Comparison of ENCODE assay signal across 14 mouse cellular contexts in genomic region chr3:53631126-53631525, GRCm38 (mm10). TPM values are rescaled to one million over a fixed set of nuclear protein-coding genes. Genes with fewer than 3 reads are reported as not detected.
DNase-seq lines count a peak whose midpoint lies in the region; ATAC-seq and TF ChIP-seq lines count a peak whose summit lies in the region.
"Had no signal": no experiment of that assay in that cellular context is flagged by ENCODE, and none has a peak within 500 bp of the region (broad histone marks: within the 10 kb centered on the region; RNA-seq: fewer than 3 reads in every experiment).

No protein-coding gene starts in this region.

- TF ChIP-seq POLR2A in limb, embryonic 14.5 days (IDR thresholded peaks at IDR 0.05; ENCODE audit: borderline replicate concordance, extremely low read depth, insufficient read depth, insufficient read length): no peak

- 50% methylated on average over 14 of the region's 14 CpGs for WGBS in kidney, embryonic 14.5 days
- 49% methylated on average over 14 of the region's 14 CpGs for WGBS in heart, embryonic 12.5 days
- WGBS in limb, embryonic 14.5 days: 77% methylated on average over 14 of the region's 14 CpGs
- WGBS in midbrain, embryonic 15.5 days: 33% methylated on average over 14 of the region's 14 CpGs

- H3K9me3 ChIP-seq in kidney, embryonic 14.5 days (ENCODE audit: control insufficient read depth, low read length): no peaks in the 10 kb centered on the region
- H3K9me3 ChIP-seq in heart, embryonic 12.5 days (replicated peaks): no peaks in the 10 kb centered on the region
- no peaks in the 10 kb centered on the region for H3K9me3 ChIP-seq in limb, embryonic 14.5 days (ENCODE audit: control insufficient read depth, low read length)
- H3K9me3 ChIP-seq in midbrain, embryonic 15.5 days: no peaks in the 10 kb centered on the region
- H3K9me3 ChIP-seq: intestine, embryonic 15.5 days; neural tube, embryonic 13.5 days had no signal

- no peak overlapping the region for H3K4me3 ChIP-seq in kidney, embryonic 14.5 days (ENCODE audit: low read length)
- no peak overlapping the region for H3K4me3 ChIP-seq in heart, embryonic 12.5 days
- no peak overlapping the region for H3K4me3 ChIP-seq in limb, embryonic 14.5 days (replicated peaks; ENCODE audit: low read length)
- no peak overlapping the region for H3K4me3 ChIP-seq in midbrain, embryonic 15.5 days
- H3K4me3 ChIP-seq: erythroblast, embryonic 14.5 days; intestine, embryonic 15.5 days; neural tube, embryonic 13.5 days had no signal

- no peak overlapping the region for H3K4me2 ChIP-seq in kidney, embryonic 14.5 days (replicated peaks; ENCODE audit: low read depth, low read length)
- peak overlapping the region; percentile 38 for H3K4me2 ChIP-seq in heart, embryonic 12.5 days
- no peak overlapping the region for H3K4me2 ChIP-seq in limb, embryonic 14.5 days (replicated peaks; ENCODE audit: low read depth, low read length, severe bottlenecking)
- peak overlapping the region; percentile 33 for H3K4me2 ChIP-seq in midbrain, embryonic 15.5 days
- H3K4me2 ChIP-seq: intestine, embryonic 15.5 days; neural tube, embryonic 13.5 days had no signal

- no peak overlapping the region for H3K9ac ChIP-seq in kidney, embryonic 14.5 days (ENCODE audit: low read depth, low read length)
- H3K9ac ChIP-seq in heart, embryonic 12.5 days: no peak overlapping the region
- H3K9ac ChIP-seq in limb, embryonic 14.5 days (ENCODE audit: low read depth, low read length, severe bottlenecking): no peak overlapping the region
- no peak overlapping the region for H3K9ac ChIP-seq in midbrain, embryonic 15.5 days
- H3K9ac ChIP-seq: intestine, embryonic 15.5 days; neural tube, embryonic 13.5 days had no signal

- no peak for DNase-seq in kidney, postnatal 14 days
- DNase-seq in limb, embryonic 14.5 days (ENCODE audit: low spot score): peak; percentile 6
- no peak for DNase-seq in urinary bladder, postnatal 10 days (ENCODE audit: low spot score)
- no peak for DNase-seq in layer of hippocampus, postnatal 36 days
- DNase-seq: cerebellum, postnatal 10 days; right cerebral cortex, postnatal 25 days had no signal

- H3K27me3 ChIP-seq in kidney, embryonic 14.5 days (ENCODE audit: control insufficient read depth, insufficient read depth, low read length): no peaks in the 10 kb centered on the region
- no peaks in the 10 kb centered on the region for H3K27me3 ChIP-seq in heart, embryonic 12.5 days (replicated peaks)
- no peaks in the 10 kb centered on the region for H3K27me3 ChIP-seq in limb, embryonic 14.5 days (ENCODE audit: control insufficient read depth, insufficient read depth, low read length)
- no peaks in the 10 kb centered on the region for H3K27me3 ChIP-seq in midbrain, embryonic 15.5 days (replicated peaks)
- H3K27me3 ChIP-seq: intestine, embryonic 15.5 days; neural tube, embryonic 13.5 days had no signal

- 0 out of 2 replicates have a peak, but pooled peaks have one; percentile 62 for ATAC-seq in kidney, embryonic 14.5 days (ENCODE audit: low FRiP score, low TSS enrichment)
- peak; percentile 55; the same call in 1 of the 2 replicates for ATAC-seq in heart, embryonic 12.5 days (ENCODE audit: insufficient number of reproducible peaks, low FRiP score)
- peak; percentile 74; the same call in 1 of the 2 replicates for ATAC-seq in limb, embryonic 14.5 days (ENCODE audit: low FRiP score, low read depth)
- no peak for ATAC-seq in midbrain, embryonic 15.5 days (replicated peaks)
- ATAC-seq in megakaryocyte progenitor cell, adult 5-6 weeks (replicated peaks; ENCODE audit: poor library complexity): no peak
- ATAC-seq: intestine, embryonic 15.5 days had no signal

- no peaks in the 10 kb centered on the region for H3K36me3 ChIP-seq in kidney, embryonic 14.5 days (ENCODE audit: control insufficient read depth, insufficient read depth, low read length)
- no peaks in the 10 kb centered on the region for H3K36me3 ChIP-seq in heart, embryonic 12.5 days
- no peaks in the 10 kb centered on the region for H3K36me3 ChIP-seq in limb, embryonic 14.5 days (ENCODE audit: control insufficient read depth, insufficient read depth, low read length)
- H3K36me3 ChIP-seq in midbrain, embryonic 15.5 days (replicated peaks): no peaks in the 10 kb centered on the region
- H3K36me3 ChIP-seq: intestine, embryonic 15.5 days; neural tube, embryonic 13.5 days had no signal

- no peaks in the 10 kb centered on the region for H3K4me1 ChIP-seq in kidney, embryonic 14.5 days (ENCODE audit: control insufficient read depth, insufficient read depth, low read length)
- peaks cover 28% of the 10 kb centered on the region for H3K4me1 ChIP-seq in heart, embryonic 12.5 days (replicated peaks)
- no peaks in the 10 kb centered on the region for H3K4me1 ChIP-seq in limb, embryonic 14.5 days (ENCODE audit: control insufficient read depth, insufficient read depth, low read length)
- peaks cover 7% of the 10 kb centered on the region for H3K4me1 ChIP-seq in midbrain, embryonic 15.5 days
- H3K4me1 ChIP-seq: intestine, embryonic 15.5 days; neural tube, embryonic 13.5 days had no signal

- H3K27ac ChIP-seq in kidney, embryonic 14.5 days (ENCODE audit: low read depth, low read length): no peak overlapping the region
- 0 out of 2 replicates have a peak overlapping the region, but pooled peaks have one; percentile 7 for H3K27ac ChIP-seq in heart, embryonic 12.5 days (ENCODE audit: poor library complexity, severe bottlenecking)
- H3K27ac ChIP-seq in limb, embryonic 14.5 days (replicated peaks; ENCODE audit: low read depth, low read length): no peak overlapping the region
- H3K27ac ChIP-seq in midbrain, embryonic 15.5 days: no peak overlapping the region
- H3K27ac ChIP-seq: intestine, embryonic 15.5 days; macrophage; neural tube, embryonic 13.5 days had no signal

RNA-seq across cellular contexts. Expression of gene Frem2, which starts 26.0 kb away (rescaled TPM):
- 14.8 and 27.0 TPM in 2 replicates for polyA plus RNA-seq in kidney, embryonic 14.5 days (2014; fragmentation: Nextera tagmentation; extraction: Ambion mirVana)
- polyA plus RNA-seq in heart, embryonic 12.5 days (2016; fragmentation: Nextera tagmentation; extraction: Ambion mirVana): 7.0 and 7.9 TPM in 2 replicates
- polyA plus RNA-seq in limb, embryonic 14.5 days (2012; rRNA removed): 15.2 and 16.8 TPM in 2 replicates
- 10.0 and 10.9 TPM in 2 replicates for polyA plus RNA-seq in limb, embryonic 14.5 days (2014; fragmentation: Nextera tagmentation; extraction: Ambion mirVana)
- polyA plus RNA-seq in midbrain, embryonic 15.5 days (2015; fragmentation: Nextera tagmentation; extraction: Ambion mirVana): 1.0 and 1.1 TPM in 2 replicates
- not detected in 2 replicates for total RNA-seq in megakaryocyte progenitor cell, adult 5-6 weeks (2015)
- total RNA-seq in megakaryocyte progenitor cell, adult 5-6 weeks (2017): not detected in 2 replicates
- 1 to 10 TPM; 2.1 to 2.5 TPM for total RNA-seq in layer of hippocampus, postnatal 36 days (2021)
- polyA plus RNA-seq: macrophage had no signal

Comparison
In these comparisons a context has a peak if more than half of its experiments do, and no peak if none do; other contexts are left out.
1. ATAC-seq: peak in kidney, embryonic 14.5 days (single experiment), heart, embryonic 12.5 days (single experiment) and limb, embryonic 14.5 days (single experiment); none in midbrain, embryonic 15.5 days (single experiment) and megakaryocyte progenitor cell, adult 5-6 weeks (single experiment).
2. H3K4me2 ChIP-seq: peak in heart, embryonic 12.5 days (single experiment) and midbrain, embryonic 15.5 days (single experiment); none in kidney, embryonic 14.5 days (single experiment) and limb, embryonic 14.5 days (single experiment).